Mouse (Mus musculus) cerebellum, postnatal 10 days (tissue): Measurements from ENCODE around the gene Itgbl1.
"Not testable (repeated sequence)": the region's sequence is repeated elsewhere in the genome, so short reads cannot be mapped to it uniquely, and the experiment has no call there.

Experiments
- DNase-seq, 2 experiments: peaks; one replicate each; pipeline ENCODE4 v3.0.0; 2021; ENCODE audit warnings: mixed read lengths in 2 of 2

The Itgbl1 gene

GRCm38 (mm10) chr14:123659921-123660385, at the start of gene Itgbl1:
Itgbl1 (plus strand) TSS chr14:123659971.
- DNase-seq, result peak; percentile 69 to 77

- peak; percentile 17 to 33 for DNase-seq
Observed at GRCm38 (mm10) chr14:123622969-123623368, 36.8 kb upstream of the Itgbl1 start.

DNA sequence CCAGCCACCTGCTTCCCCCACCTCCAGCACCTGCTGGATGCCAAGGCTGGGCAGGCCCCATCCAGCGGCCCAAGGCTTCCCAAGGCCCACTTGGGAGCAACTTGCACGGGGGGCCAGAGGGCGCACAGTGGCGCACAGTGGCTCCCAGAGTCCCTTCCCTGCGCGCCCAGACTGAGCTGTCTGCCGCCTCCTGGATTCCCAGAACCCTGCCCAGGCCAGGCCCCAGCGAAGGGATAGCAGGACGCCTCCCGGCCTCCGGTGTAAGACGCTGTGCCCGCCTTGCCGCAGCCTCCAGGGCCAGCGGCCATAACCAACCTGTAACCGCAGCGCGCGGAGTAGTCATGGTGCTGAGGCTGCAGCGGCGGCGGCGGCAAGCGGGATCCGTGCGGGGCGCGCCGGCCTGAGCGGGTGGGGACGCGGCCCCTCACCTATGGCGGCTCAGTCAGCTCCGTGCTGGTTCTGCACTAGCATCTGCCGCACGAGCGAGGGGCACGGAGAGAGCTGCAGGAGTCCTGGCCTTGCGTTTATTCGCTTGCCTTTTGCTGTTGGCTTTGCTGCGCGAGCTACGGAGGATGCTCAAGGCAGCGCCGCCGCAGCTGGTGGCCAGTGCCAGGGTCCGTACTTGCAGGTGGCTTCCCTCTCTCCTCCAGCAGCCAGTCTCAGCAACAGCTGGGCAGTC, 33.1 kb upstream of the Itgbl1 start, which contains the start of gene Nalcn:
Gene Nalcn, minus strand, starts transcription at position 644 of the 679 bp plus-strand sequence.
- DNase-seq, result peak; percentile 76 to 79

- no peak for DNase-seq
Observed at GRCm38 (mm10) chr14:123627180-123627562, 32.6 kb upstream of the Itgbl1 start.

DNA sequence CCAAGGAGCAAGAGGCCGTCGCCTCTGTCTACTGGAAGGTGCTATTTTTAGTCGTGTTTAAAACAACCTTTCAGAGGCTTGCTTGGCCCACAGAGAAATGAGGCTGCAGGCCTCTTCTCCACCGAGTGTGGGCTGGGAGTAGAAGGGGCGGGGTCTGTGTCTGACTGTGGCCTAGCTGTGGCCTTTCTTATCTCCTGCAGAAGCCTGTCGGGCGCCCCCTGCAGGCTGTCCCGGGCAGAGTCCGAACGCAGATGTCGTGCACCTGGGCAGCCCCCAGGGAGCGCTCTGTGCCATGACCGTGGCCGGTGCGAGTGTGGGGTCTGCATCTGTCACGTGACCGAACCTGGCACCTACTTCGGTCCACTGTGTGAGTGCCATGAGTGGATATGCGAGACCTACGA, 1.3 kb downstream of the Itgbl1 start:
- peak; percentile 74 for DNase-seq

DNA sequence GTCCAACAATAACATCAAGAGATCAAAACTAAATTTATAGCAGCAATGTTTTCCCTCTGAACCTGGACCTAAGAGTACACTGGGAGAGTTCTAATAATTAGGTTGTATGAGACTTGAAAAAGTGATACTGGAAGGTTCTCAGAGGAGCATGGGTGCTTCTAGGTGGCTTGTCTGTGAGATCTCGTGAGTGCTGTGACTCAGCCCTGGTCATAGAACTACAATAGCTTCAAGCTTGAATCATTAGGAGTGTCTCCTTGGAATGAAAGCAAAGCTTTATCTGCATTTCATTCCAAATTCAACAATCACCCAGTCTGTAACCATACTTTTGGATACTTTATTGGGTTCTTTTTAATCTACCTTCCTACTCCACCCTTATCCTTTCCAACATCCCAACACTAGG, 2.6 kb downstream of the Itgbl1 start:
- DNase-seq, result no peak

GRCm38 (mm10) chr14:123663206-123663605, 3.4 kb downstream of the Itgbl1 start:
- no peak for DNase-seq

GRCm38 (mm10) chr14:123664451-123664850, 4.7 kb downstream of the Itgbl1 start:
- no peak for DNase-seq

GRCm38 (mm10) chr14:123671076-123671475, 11.3 kb downstream of the Itgbl1 start:
- DNase-seq, result not testable (repeated sequence)

DNA sequence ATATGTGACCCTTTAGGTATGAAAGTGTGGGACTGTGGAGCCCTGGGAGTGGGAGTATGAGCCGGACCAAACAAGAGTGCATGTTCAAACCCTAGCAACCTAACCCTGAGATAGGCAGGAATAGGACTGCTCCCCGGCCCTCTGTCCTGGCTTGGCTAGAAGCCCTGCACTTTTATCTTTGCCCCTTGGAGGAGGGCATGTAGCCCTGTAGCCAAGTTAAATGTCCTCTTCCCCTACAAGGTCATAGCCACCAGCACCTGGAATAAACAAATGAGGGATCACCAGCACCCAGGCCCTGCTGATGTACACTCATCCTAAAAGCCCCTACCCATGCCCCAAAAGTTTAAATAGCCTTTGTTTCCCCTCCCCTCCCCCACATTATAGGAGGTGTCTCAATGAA, 18.3 kb downstream of the Itgbl1 start:
- no peak for DNase-seq

DNA sequence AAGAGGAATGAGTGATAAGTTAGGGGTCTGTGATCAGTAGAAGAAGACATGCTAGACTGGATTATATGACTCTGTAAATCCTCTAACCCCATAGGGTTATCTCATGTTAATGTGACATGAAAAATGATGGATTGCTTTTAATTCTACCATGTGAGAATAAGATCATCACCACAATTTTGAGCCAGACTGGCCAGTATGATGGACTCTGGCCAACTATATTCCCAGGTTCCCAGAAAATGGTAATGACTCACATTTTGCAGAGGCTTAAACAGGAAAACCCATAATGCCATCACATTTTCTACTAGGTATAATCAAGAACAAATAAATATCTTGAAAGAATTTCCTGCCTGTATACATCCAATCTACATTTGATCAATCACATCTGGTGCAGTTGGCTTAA, 55.0 kb downstream of the Itgbl1 start:
- DNase-seq, result no peak

- DNase-seq, result no peak
Observed at GRCm38 (mm10) chr14:123742055-123742454, 82.3 kb downstream of the Itgbl1 start.

DNA sequence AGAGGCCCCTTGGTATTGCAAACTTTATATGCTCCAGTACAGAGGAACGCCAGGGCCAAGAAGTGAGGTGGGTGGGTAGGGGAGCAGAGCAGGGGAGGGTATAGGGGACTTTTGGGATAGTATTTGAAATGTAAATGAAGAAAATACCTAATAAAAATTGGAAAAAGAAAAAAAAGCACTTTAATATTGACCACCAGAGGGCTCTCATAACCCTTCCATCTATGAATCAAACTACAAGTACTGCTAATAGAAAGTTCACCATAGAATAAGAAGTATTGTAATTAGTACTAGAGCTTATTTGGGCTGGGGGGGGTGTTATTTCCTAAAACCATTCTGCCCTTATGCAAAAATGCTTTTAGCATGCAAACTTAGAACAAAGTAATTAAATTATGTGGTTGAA, 91.2 kb downstream of the Itgbl1 start:
- DNase-seq, result peak in 1 of 2 experiments; percentile 19

DNA sequence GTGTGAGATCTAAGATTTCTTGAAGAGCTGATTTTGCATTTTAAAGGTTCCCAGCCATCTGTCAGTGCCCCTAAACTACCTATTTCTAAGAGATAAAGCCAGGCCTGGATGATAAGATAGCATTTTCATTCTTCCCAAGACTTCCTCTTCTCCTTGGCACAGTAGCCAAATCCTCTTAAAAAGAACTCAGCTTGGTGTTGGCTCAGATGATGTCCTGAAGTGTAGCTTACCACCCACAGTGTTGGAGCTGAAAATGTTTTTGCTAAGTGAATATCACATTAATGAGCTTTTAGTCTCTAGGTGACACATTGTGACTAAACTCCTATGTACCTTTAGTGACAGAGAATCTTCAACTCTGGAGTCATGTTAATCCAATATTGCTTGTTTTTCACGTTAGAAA, 99.8 kb downstream of the Itgbl1 start:
- peak; percentile 7 to 12 for DNase-seq

DNA sequence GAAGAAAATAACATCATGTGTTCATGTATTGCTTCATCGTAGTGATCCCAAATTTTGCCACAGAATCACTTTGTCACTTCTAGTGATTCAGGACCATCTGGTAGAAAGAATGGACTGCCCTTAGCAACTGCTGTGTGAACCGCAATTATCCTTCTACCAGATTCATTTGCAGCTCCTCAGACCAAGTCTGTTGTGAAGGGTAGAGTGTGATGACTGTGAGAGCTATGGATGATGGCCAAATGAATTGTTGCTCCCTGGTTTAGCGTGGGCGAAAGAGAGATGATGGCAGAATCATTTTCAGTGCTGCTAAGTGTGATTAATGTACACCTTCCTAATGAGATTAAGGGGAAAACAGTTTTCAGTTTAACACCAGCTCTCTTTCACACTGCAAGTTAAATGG, 100.3 kb downstream of the Itgbl1 start:
- DNase-seq, result peak; percentile 24 to 35

DNA sequence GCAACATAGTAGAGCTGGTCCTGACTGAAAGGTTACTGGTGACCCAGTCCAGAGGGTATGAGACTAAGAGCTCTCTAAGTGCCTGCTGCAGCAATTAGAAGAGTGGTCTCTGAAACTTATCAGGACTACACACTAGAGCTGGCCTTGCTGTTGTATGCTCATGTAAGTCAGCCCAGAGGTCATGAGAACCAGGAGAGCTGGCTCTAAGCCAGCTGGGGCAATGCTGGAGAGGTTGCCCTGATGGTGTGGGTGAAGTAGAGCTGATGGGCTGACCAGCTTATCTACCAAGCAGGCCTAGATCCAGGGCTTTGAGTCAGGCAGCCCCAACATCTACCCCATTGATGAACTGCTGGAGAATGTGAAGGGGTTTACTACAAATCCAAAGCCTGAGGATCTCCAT, 142.0 kb downstream of the Itgbl1 start:
- DNase-seq, result no peak

- DNase-seq, result peak; percentile 42 to 57
Observed at GRCm38 (mm10) chr14:123837662-123838061, 177.9 kb downstream of the Itgbl1 start.

- peak; percentile 19 to 20 for DNase-seq
Observed at GRCm38 (mm10) chr14:123843675-123844425, 184.1 kb downstream of the Itgbl1 start.

GRCm38 (mm10) chr14:123864531-123864930, 204.8 kb downstream of the Itgbl1 start:
- DNase-seq, result peak; percentile 50 to 63

DNA sequence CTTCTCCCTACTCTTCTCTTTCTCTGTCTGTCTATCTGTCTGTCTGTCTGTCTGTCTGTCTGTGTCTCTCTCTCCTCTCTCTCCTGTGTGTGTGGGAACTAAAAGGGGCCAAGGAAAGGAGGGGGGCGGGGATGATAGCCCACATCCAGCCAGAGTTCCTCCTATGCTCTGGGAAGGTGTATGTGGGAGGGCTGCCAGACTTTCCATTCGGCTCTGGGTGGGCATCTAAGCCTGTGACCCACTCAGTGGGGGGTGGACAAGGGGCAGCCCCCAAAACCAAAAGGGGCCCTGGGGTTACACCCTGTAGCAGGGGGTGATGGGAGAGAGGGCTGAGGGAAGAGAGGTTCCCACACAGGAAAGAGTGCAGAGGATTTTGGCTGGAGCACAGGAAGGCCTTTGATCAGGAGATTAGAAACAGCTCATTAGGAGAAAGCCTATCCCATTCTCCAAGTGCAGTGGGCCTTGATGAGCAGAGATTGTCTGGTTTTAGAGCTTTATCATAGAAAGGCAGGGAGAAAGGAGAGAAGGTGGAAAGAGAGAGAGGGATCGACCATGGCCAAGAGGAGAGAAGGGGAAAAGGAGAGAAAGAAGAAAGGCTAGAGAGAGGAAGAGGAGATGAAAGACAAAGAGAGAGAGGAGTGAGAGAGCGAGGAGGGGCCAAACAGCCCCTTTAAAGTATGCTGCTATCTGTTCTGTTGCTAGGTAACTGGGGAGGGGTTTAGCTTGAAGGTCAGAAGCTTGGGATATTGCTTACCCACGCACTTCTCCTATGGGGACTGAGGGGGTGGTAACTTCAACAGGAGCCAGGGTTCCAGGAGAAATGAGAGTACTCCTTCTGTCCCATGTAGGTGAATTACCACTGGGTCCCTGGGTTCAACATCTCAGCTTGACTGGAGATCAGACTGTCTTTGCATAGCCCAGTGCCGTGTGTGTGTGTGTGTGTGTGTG, 206.3 kb downstream of the Itgbl1 start:
- DNase-seq, result peak; percentile 13 to 20

DNA sequence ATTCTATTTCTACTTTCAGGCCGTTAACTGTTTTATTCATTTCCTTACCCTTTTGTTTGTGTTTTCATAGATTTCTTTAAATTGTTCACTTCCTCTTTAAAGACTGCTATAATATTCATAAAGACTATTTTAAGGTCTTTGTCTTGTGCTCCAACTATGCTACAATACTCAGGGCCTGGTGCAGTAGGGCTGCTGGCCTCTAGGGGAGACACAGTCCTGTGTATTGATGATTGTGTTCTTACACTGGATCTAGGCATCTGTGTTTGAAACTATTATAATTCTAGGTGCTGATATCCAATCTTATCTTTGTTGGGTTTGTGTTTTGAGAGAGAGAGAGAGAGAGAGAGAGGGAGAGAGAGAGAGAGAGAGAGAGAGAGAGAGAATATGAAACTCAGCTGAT, 268.1 kb downstream of the Itgbl1 start:
- peak; percentile 10 to 19 for DNase-seq

GRCm38 (mm10) chr14:123966531-123966930, 306.8 kb downstream of the Itgbl1 start:
- peak; percentile 48 to 64 for DNase-seq

- peak; percentile 33 to 42 for DNase-seq
Observed at GRCm38 (mm10) chr14:123967996-123968395, 308.2 kb downstream of the Itgbl1 start.
